Mouse (Mus musculus) thymus, postnatal 10 days (tissue): ENCODE measurements around the gene Ttll12.

ENCODE experiments used
- DNase-seq, 2 experiments: peaks; one replicate each; pipeline ENCODE4 v3.0.0; 2021; ENCODE audit warnings: low spot score in 2 of 2

Gene Ttll12

GRCm38 (mm10) chr15:83593702-83594512 lies 1.1 kb downstream of the Ttll12 start:
- no peak for DNase-seq

- no peak for DNase-seq
These were observed 1.8 kb downstream of the Ttll12 start for GRCm38 (mm10) chr15:83593189-83593585.

- DNase-seq, result no peak
These were observed 2.4 kb downstream of the Ttll12 start for GRCm38 (mm10) chr15:83592260-83593188.

- DNase-seq, result no peak
These were observed 3.2 kb downstream of the Ttll12 start for GRCm38 (mm10) chr15:83591758-83592157.

GRCm38 (mm10) chr15:83590841-83591240 lies 4.1 kb downstream of the Ttll12 start:
- no peak for DNase-seq

GRCm38 (mm10) chr15:83584741-83585220 lies 10.2 kb downstream of the Ttll12 start:
- DNase-seq, result no peak

GRCm38 (mm10) chr15:83583419-83584156 lies 11.4 kb downstream of the Ttll12 start:
- DNase-seq, result peak in 1 of 2 experiments; percentile 54

GRCm38 (mm10) chr15:83582931-83583330 lies 12.0 kb downstream of the Ttll12 start:
- no peak for DNase-seq

- DNase-seq, result no peak
These were observed 18.3 kb downstream of the Ttll12 start for GRCm38 (mm10) chr15:83576651-83577050.

GRCm38 (mm10) chr15:83575543-83575942 lies 19.4 kb downstream of the Ttll12 start:
- no peak for DNase-seq

- no peak for DNase-seq
These were observed 20.1 kb downstream of the Ttll12 start for GRCm38 (mm10) chr15:83574731-83575351.

- DNase-seq, result no peak
These were observed 21.4 kb downstream of the Ttll12 start for GRCm38 (mm10) chr15:83573606-83574005.

GRCm38 (mm10) chr15:83572132-83572531 lies 22.8 kb downstream of the Ttll12 start:
- no peak for DNase-seq

- DNase-seq, result no peak
These were observed 23.3 kb downstream of the Ttll12 start for GRCm38 (mm10) chr15:83571636-83572035.

GRCm38 (mm10) chr15:83570641-83571040 lies 24.3 kb downstream of the Ttll12 start:
- peak in 1 of 2 experiments; percentile 31 for DNase-seq

- no peak for DNase-seq
These were observed 25.3 kb downstream of the Ttll12 start for GRCm38 (mm10) chr15:83569682-83570081.

- DNase-seq, result no peak
These were observed 26.4 kb downstream of the Ttll12 start for GRCm38 (mm10) chr15:83568544-83568943.

GRCm38 (mm10) chr15:83567728-83568127 lies 27.2 kb downstream of the Ttll12 start:
- DNase-seq, result no peak

- DNase-seq, result no peak
These were observed 29.0 kb downstream of the Ttll12 start for GRCm38 (mm10) chr15:83566006-83566405.

GRCm38 (mm10) chr15:83565434-83565833 lies 29.5 kb downstream of the Ttll12 start:
- no peak for DNase-seq
